Mouse (Mus musculus) heart, adult 2 months (tissue): ENCODE data around the gene Gsg1.

Experiments
- CTCF ChIP-seq: fragments of 200-600 bp; IDR thresholded peaks from 2 replicates; pipeline ENCODE4 v1.8.1; 2022; ENCODE audit warnings: antibody characterized with exemption, mild to moderate bottlenecking, moderate library complexity
- POLR2A ChIP-seq: fragments of 200-500 bp; IDR thresholded peaks from 2 replicates; pipeline ENCODE4 v1.6.1; 2011; ENCODE audit warnings: mild to moderate bottlenecking, low read depth, low read length, control low read depth; ENCODE audit not compliant: insufficient read depth

- TF ChIP-seq POLR2A = no peak
- no peak for TF ChIP-seq CTCF
Observed at GRCm38 (mm10) chr6:135240361-135240760, 13.8 kb downstream of the Gsg1 start.
